Mouse (Mus musculus): Measurements from ENCODE around the gene Nckap5.

GRCm38 (mm10) chr1:126116034-126116433 is 714.6 kb downstream of the Nckap5 start:
- TF ChIP-seq GATA1 (IDR thresholded peaks at IDR 0.05; ENCODE audit: borderline replicate concordance, low read length) (no peak), FLI1 (IDR thresholded peaks at IDR 0.05; ENCODE audit: low read length) (no peak)

Measured in megakaryocyte, embryonic 14.5 days (primary cell).